Mouse (Mus musculus) testis, adult 2 months (tissue): ENCODE results near the gene Chd3.

Experiments
- CTCF ChIP-seq: fragments of 200-500 bp; IDR thresholded peaks from 2 replicates; pipeline ENCODE4 v1.5.1; 2012; ENCODE audit warnings: low read depth, mild to moderate bottlenecking, inconsistent platforms, low read length, moderate library complexity; ENCODE audit not compliant: control insufficient read depth, insufficient read depth, insufficient replicate concordance
- POLR2A ChIP-seq: fragments of 200-500 bp; IDR thresholded peaks from 2 replicates; pipeline ENCODE4 v1.6.1; 2012; ENCODE audit warnings: low read depth, mild to moderate bottlenecking, inconsistent platforms, low read length, moderate library complexity; ENCODE audit not compliant: control insufficient read depth

DNA sequence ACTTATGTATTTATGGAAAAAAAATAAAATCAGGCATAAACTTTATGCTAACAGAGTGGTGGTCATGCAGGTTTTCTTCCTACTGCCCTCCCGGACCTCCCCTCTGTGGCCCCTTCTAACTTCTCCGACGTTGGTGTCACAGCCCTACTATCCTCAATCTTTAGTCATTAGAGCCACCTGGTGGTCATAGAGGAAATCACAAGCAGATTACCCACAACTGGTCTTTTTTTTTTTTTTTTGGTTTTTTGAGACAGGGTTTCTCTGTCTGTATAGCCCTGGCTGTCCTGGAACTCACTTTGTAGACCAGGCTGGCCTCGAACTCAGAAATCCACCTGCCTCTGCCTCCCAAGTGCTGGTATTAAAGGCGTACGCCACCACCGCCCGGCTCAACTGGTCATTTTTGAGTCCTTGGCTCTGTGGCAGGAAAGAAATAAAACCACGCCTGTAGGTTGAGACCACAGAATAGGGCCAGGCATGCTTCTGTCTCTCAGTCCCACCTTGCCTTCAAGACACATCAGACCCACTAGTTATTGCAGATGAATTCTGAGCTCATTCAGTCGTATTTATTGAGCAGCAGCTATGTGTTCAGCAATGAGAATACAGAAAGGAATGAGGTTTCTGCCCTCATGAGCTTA is 21.3 kb upstream of the Chd3 start:
- TF ChIP-seq POLR2A = no peak
- no peak for TF ChIP-seq CTCF
